Mouse (Mus musculus) neural tube, embryonic 10.5 days (tissue): ENCODE measurements around the gene Il17rd.

ENCODE experiments used
- DNase-seq: peaks from one replicate; pipeline ENCODE4 v3.0.0-alpha.2; 2017; ENCODE audit warnings: low spot score; ENCODE audit errors: extremely low spot score

Gene Il17rd

DNA sequence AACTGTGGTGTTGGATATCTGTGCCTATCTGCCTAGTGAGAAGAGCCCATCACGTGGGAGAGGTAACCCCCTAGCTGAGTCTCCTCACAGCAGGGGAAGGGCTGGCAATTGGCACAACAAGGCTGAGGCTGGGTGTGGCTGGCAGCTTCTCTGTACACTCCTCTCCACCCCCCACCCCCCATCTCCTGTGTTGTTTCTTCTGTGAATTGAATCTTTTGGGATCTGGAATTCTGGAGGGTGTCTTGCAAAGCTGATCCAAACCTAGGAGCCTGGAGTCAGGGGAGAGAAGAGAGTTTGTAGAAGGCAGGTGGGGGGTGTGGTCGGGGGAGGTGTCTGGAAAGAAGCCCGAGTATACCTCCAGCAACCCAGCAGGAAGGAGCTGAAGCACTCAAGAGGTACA, 102.7 kb downstream of the Il17rd start:
- no peak for DNase-seq

DNA sequence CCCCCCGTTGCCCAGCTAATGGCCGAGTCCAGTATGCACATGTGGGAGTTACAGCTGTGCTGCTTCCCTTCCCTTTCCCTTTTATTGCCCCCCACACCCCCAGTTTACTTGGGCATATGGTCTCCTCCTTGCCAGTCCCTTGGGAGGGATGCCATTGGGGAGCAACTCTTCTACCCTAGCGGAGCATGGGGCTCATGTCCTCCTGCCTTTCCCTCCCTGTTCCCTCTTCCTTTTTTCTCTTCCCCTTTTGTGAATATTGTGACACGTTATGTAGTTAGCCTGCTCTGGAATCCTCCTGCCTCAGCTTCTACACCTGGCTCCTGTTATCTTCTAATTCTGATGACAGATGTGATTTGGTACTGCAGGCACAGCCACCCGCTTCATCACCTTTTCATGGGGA, 103.9 kb downstream of the Il17rd start:
- no peak for DNase-seq

DNA sequence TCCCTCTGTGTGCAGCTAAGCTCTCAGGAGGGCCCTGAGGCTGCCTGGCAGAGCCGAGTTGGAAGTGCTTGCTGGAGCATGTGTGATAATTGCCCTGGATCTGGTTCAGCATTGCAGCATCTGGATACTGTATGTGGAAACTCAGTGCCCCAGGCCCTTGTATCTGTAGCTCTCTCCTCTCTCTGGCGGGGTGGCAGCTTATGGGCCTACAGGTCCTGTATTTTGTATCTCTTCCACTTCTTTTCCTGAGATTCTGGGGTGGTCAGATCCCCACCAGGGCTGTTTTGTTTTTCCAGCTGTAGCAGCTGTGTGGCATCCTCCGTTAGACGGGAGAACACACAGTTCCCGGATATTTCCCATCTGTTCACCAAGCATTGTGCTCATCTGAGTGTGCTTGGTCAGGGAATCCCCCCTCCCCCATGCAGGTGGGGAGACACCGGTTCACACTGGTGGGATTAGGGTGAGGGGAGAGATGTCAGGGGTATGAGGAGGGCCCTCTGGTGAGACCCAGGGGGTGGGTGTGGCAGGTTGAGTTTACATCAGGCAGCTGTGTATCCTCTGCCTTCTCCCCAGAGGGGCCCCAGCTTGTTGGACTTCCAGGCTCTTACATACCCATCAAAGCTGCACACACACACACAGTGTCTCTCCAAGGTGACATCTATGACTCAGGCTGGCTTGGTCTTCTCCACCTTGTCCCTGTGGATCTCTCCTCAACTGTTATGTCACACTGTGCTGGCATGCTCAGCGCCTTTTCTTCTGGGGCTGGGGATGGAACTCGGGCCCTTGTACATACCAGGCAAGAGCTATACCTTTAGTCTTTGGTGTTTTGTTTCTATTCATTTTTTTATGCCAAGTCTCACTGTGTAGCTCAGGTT, 106.7 kb downstream of the Il17rd start:
- peak; percentile 18 for DNase-seq

DNA sequence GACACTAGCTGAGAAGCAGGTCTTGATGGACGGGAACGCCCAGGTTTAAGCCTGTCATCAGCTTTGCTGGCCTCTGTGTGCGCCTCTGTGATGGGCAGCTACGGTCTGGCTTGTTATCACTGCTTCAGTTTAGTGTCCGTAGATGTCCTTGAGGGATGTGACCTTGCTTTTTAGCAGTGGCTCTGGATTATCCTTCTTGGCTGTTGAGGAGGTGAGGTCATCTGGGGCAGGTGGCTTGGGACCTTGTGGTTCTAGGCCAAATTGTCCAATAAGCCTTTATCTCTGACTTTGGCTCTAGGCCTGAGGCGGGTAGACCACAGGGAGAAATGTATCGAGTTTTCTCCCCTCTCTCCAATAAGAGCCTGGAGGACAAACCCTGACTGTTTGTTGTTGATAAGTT, 109.0 kb downstream of the Il17rd start:
- no peak for DNase-seq

DNA sequence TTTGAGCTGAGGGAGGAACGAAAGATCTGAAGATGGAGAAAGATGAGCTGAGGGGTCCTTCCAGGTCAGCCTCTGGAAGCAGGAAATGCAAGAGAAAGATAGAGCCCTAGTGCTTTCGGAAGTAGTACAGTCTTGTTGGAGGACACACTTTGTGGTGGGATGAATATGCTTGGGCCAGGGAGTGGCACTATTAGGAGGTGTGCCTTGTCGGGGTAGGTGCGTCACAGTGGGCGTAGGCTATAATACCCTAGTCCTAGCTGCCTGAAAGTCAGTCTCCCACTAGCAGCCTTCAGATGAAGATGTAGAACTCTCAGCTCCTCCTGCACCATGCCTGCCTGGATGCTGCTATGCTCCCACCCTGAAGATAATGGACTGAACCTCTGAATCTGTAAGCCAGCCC, 110.7 kb downstream of the Il17rd start:
- DNase-seq, result no peak

DNA sequence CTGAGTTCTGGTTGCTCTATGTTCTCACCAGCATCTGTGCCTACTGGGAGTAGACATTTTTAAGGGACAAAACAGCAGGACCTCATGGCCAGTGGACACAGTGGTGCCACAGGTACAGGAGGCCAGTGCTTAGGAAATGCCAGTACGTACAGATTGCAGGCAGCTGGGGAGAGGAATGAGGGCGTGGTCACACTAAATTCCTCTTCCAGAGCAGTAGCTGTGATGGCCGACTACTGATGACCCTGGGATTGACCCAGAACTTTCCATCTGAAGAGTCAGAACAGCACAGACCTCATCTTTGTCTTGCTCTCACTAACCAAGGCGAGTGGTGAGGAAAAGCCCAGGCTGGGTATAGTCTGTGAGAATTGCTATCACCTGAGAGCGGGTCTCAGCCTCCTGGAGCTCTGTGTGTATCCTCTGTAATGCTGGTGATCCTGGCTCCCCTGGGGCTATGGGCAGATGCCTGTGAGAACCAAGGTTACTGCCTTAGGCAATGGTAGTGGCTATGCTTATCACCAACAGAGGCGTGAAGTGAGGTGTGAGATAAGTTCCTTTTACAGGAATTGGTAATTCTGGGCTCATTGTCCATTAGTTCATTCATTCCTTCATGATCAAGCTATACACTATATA, 111.4 kb downstream of the Il17rd start:
- DNase-seq, result no peak

DNA sequence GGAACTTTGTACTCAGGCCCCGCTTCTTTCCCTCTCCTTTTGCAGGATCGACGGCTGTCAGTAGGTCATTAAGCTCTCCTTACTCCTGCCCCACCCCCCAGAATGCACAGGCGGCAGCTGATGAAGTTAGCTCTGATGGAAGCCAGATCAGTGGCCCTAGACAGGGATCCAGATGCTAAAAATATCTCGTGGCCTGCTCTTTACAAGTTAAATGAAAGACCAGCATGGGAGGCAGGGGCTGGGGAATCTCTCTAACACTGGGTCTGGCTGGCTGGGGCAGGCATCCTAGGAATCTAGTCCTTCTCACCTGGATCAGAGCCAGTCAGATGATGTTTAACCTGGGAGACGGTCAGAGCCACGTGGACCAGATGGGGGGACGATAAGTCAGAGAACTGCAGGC, 112.7 kb downstream of the Il17rd start:
- DNase-seq, result no peak

DNA sequence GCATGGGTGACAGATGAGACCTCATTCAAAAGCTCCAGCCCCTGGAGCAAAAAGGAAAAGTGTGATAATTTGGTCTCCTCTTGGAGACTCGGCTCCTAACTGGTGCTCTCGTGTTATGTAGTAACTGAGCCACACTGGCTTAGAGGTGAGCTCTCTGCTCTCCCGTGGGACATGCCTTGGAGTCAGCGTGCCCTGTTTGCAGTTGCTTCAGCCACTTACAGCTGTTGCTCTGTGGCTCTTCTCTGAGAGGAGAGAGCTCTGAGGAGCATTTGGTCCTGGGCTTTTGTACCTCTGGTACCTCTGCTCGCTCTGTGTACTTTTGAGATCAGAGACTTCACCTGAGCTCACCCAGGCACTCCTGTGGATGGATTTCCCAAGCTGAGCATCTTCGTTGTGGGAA, 116.3 kb downstream of the Il17rd start:
- DNase-seq, result no peak

DNA sequence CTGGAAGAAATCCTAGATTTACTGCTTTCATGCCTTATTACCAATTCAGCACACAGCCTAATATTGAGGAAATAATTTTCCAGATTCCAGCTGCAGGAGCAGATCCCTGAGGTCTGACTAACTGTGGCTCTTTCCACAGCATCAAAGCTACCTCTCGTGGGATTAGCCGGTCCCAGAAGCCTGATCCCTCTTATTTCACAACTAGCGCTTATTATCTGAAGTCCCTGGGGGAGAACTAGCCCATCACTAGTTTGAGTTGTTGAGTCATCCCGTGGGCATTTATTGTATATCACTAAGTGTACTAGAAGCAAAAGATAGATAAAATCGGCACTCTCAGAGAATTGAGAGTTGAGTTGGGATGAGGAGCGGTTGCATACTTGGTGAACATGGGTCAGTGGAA, 117.3 kb downstream of the Il17rd start:
- DNase-seq, result no peak
